Mouse (Mus musculus) urinary bladder, postnatal 14 days (tissue): Measurements from ENCODE around the gene Larp6.

Experiments
- DNase-seq: peaks from one replicate; pipeline ENCODE4 v3.0.0; 2021; ENCODE audit warnings: low spot score

The Larp6 gene

GRCm38 (mm10) chr9:60715271-60715670, 2.5 kb downstream of the Larp6 start:
- no peak for DNase-seq

- no peak for DNase-seq
These were observed 3.0 kb downstream of the Larp6 start for GRCm38 (mm10) chr9:60715828-60716227.

- peak; percentile 70 for DNase-seq
These were observed 5.5 kb downstream of the Larp6 start for GRCm38 (mm10) chr9:60718284-60718683.

GRCm38 (mm10) chr9:60719687-60720086, 6.9 kb downstream of the Larp6 start:
- no peak for DNase-seq

GRCm38 (mm10) chr9:60724968-60725367, 12.2 kb downstream of the Larp6 start:
- no peak for DNase-seq

- peak; percentile 20 for DNase-seq
These were observed 21.5 kb downstream of the Larp6 start for GRCm38 (mm10) chr9:60734321-60734720.

GRCm38 (mm10) chr9:60739126-60739525, 26.3 kb downstream of the Larp6 start:
- no peak for DNase-seq

GRCm38 (mm10) chr9:60741436-60741835, 28.6 kb downstream of the Larp6 start:
- DNase-seq = no peak

GRCm38 (mm10) chr9:60742516-60742915, 29.7 kb downstream of the Larp6 start:
- DNase-seq = peak; percentile 64

GRCm38 (mm10) chr9:60743180-60743900, 30.6 kb downstream of the Larp6 start:
- DNase-seq = peak; percentile 77

GRCm38 (mm10) chr9:60744171-60744969, 31.6 kb downstream of the Larp6 start:
- DNase-seq = peak; percentile 50

- DNase-seq = no peak
These were observed 32.2 kb downstream of the Larp6 start for GRCm38 (mm10) chr9:60744971-60745370.

- no peak for DNase-seq
These were observed 33.8 kb downstream of the Larp6 start for GRCm38 (mm10) chr9:60746561-60746960.

- no peak for DNase-seq
These were observed 34.9 kb downstream of the Larp6 start for GRCm38 (mm10) chr9:60747672-60748071.

- no peak for DNase-seq
These were observed 35.4 kb downstream of the Larp6 start for GRCm38 (mm10) chr9:60748191-60748590.

- no peak for DNase-seq
These were observed 36.3 kb downstream of the Larp6 start for GRCm38 (mm10) chr9:60749105-60749504.

GRCm38 (mm10) chr9:60751098-60751497, 38.3 kb downstream of the Larp6 start:
- no peak for DNase-seq

GRCm38 (mm10) chr9:60751971-60752370, 39.2 kb downstream of the Larp6 start:
- DNase-seq = no peak

- no peak for DNase-seq
These were observed 39.8 kb downstream of the Larp6 start for GRCm38 (mm10) chr9:60752636-60753035.

- DNase-seq = peak; percentile 81
These were observed 43.5 kb downstream of the Larp6 start for GRCm38 (mm10) chr9:60756258-60756657.

GRCm38 (mm10) chr9:60756866-60757740, 44.3 kb downstream of the Larp6 start:
- no peak for DNase-seq

- DNase-seq = no peak
These were observed 45.0 kb downstream of the Larp6 start for GRCm38 (mm10) chr9:60757817-60758216.
